Mouse (Mus musculus): ENCODE results near the gene Nup214. TPM values are rescaled to one million over a fixed set of nuclear protein-coding genes. Genes with fewer than 3 reads are reported as not detected.

Nup214 gene
- polyA plus RNA-seq, 1 experiment from 2014 or later, result 76.0 TPM

- H3K9me3 ChIP-seq (ENCODE audit: control insufficient read depth, low read length), result no peaks in the 10 kb centered on the region
- H3K27me3 ChIP-seq (ENCODE audit: control insufficient read depth, insufficient read depth, low read length), result no peaks in the 10 kb centered on the region
- H3K36me3 ChIP-seq (ENCODE audit: control insufficient read depth, insufficient read depth, low read length), result no peaks in the 10 kb centered on the region; the same call in 1 of the 2 replicates
- no peak overlapping the region for H3K9ac ChIP-seq (ENCODE audit: low read length)
- H3K4me2 ChIP-seq (ENCODE audit: low read depth, low read length, severe bottlenecking), result no peak overlapping the region
- ATAC-seq (replicated peaks; ENCODE audit: low FRiP score) (no peak), DNase-seq (ENCODE audit: low spot score) (peak; percentile 42)
- no peak overlapping the region for H3K27ac ChIP-seq (ENCODE audit: low read depth, low read length)
- WGBS, result 87% methylated on average over 5 of the region's 5 CpGs
- H3K4me1 ChIP-seq (replicated peaks; ENCODE audit: control insufficient read depth, insufficient read depth, low read length), result peaks cover 6% of the 10 kb centered on the region; the same call in 1 of the 2 replicates
- H3K4me3 ChIP-seq (ENCODE audit: low read depth, low read length), result no peak overlapping the region
Measured at GRCm38 (mm10) chr2:31955686-31956085, 18.6 kb upstream of the Nup214 start.

DNA sequence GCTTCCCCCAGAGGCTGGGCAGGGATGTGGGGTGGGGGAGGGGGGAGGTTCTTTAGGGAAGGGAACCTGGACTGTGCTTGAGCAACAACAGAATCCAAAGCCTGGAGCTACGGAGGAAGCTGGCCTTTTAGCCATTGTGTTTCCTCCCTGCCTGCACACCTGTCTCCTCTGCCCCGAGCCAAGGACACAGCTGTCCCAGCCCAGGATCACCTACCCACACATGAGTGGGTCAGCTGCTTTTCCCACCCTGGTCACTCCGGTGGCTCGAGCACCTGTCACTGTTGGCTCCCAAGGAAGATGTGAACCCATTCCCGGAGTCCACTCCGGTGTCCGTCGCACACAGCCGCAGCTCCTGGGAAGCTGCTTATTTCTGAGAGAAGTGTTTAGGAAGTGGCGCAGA is 17.0 kb upstream of the Nup214 start:
- Histone ChIP-seq H3K27me3 (ENCODE audit: control insufficient read depth, insufficient read depth, low read length) (no peaks in the 10 kb centered on the region), H3K4me1 (replicated peaks; ENCODE audit: control insufficient read depth, insufficient read depth, low read length) (peaks cover 1% of the 10 kb centered on the region; the same call in 1 of the 2 replicates), H3K4me3 (ENCODE audit: low read depth, low read length) (no peak overlapping the region), H3K9ac (ENCODE audit: low read length) (no peak overlapping the region), H3K36me3 (ENCODE audit: control insufficient read depth, insufficient read depth, low read length) (no peaks in the 10 kb centered on the region; the same call in 1 of the 2 replicates), H3K9me3 (ENCODE audit: control insufficient read depth, low read length) (no peaks in the 10 kb centered on the region), H3K27ac (ENCODE audit: low read depth, low read length) (no peak overlapping the region), H3K4me2 (ENCODE audit: low read depth, low read length, severe bottlenecking) (no peak overlapping the region)
- no peak for ATAC-seq (replicated peaks; ENCODE audit: low FRiP score)
- WGBS, result 91% methylated on average over 10 of the region's 10 CpGs
- no peak for DNase-seq (ENCODE audit: low spot score)

- Histone ChIP-seq H3K9ac (ENCODE audit: low read length) (no peak overlapping the region), H3K27ac (ENCODE audit: low read depth, low read length) (no peak overlapping the region), H3K4me2 (ENCODE audit: low read depth, low read length, severe bottlenecking) (no peak overlapping the region), H3K4me3 (ENCODE audit: low read depth, low read length) (no peak overlapping the region), H3K9me3 (ENCODE audit: control insufficient read depth, low read length) (no peaks in the 10 kb centered on the region), H3K36me3 (ENCODE audit: control insufficient read depth, insufficient read depth, low read length) (no peaks in the 10 kb centered on the region), H3K27me3 (ENCODE audit: control insufficient read depth, insufficient read depth, low read length) (no peaks in the 10 kb centered on the region), H3K4me1 (replicated peaks; ENCODE audit: control insufficient read depth, insufficient read depth, low read length) (peaks cover 1% of the 10 kb centered on the region; the same call in 1 of the 2 replicates)
- ATAC-seq (replicated peaks; ENCODE audit: low FRiP score) (no peak), DNase-seq (ENCODE audit: low spot score) (no peak)
- WGBS, result 92% methylated on average over 8 of the region's 8 CpGs
Measured at GRCm38 (mm10) chr2:31960986-31961385, 13.2 kb upstream of the Nup214 start.

DNA sequence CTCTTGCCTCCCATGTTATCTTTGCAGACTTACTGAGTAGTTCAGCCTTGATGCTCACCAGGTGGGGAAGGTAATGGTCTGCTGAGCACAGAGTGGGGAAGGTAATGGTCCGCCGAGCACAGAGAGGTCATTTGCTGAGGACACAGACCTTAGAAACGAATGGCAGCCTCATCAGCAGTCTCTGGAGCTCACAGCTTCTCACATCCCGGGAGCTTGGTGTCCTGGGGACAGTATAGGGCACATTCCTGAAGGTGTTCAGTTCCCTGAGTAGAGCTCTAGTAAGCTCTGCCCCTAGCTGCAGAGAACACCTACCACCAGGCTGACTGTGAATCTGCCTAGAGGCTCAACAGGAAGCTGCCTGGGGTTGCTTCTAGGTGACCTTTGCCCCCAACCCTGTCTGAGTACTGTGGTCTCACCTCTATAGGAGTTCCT is 12.4 kb upstream of the Nup214 start:
- H3K9ac ChIP-seq (ENCODE audit: low read length), result peak overlapping the region; percentile 27; the same call in 1 of the 2 replicates
- no peaks in the 10 kb centered on the region for H3K36me3 ChIP-seq (ENCODE audit: control insufficient read depth, insufficient read depth, low read length)
- DNase-seq (ENCODE audit: low spot score), result no peak

GRCm38 (mm10) chr2:31962501-31963224 is 11.6 kb upstream of the Nup214 start:
- Histone ChIP-seq H3K4me2 (ENCODE audit: low read depth, low read length, severe bottlenecking) (0 out of 2 replicates have a peak overlapping the region, but pooled peaks have one; percentile 15), H3K4me3 (ENCODE audit: low read depth, low read length) (no peak overlapping the region), H3K9me3 (ENCODE audit: control insufficient read depth, low read length) (no peaks in the 10 kb centered on the region), H3K4me1 (replicated peaks; ENCODE audit: control insufficient read depth, insufficient read depth, low read length) (peaks cover 1% of the 10 kb centered on the region; the same call in 1 of the 2 replicates), H3K9ac (ENCODE audit: low read length) (peak overlapping the region; percentile 27), H3K27ac (ENCODE audit: low read depth, low read length) (peak overlapping the region; percentile 57), H3K36me3 (ENCODE audit: control insufficient read depth, insufficient read depth, low read length) (no peaks in the 10 kb centered on the region), H3K27me3 (ENCODE audit: control insufficient read depth, insufficient read depth, low read length) (no peaks in the 10 kb centered on the region)
- peak; percentile 90 for ATAC-seq (replicated peaks; ENCODE audit: low FRiP score)
- peak; percentile 69 for DNase-seq (ENCODE audit: low spot score)
- 46% methylated on average over 8 of the region's 8 CpGs for WGBS

More for the DNA sequence above, 12.4 kb upstream of the Nup214 start:
- Histone ChIP-seq H3K27ac (ENCODE audit: low read depth, low read length) (peak overlapping the region; percentile 57), H3K4me3 (ENCODE audit: low read depth, low read length) (no peak overlapping the region), H3K4me1 (replicated peaks; ENCODE audit: control insufficient read depth, insufficient read depth, low read length) (peaks cover 1% of the 10 kb centered on the region; the same call in 1 of the 2 replicates), H3K9me3 (ENCODE audit: control insufficient read depth, low read length) (no peaks in the 10 kb centered on the region), H3K4me2 (ENCODE audit: low read depth, low read length, severe bottlenecking) (0 out of 2 replicates have a peak overlapping the region, but pooled peaks have one; percentile 11), H3K27me3 (ENCODE audit: control insufficient read depth, insufficient read depth, low read length) (no peaks in the 10 kb centered on the region)
- 55% methylated on average over 4 of the region's 4 CpGs for WGBS
- 0 out of 2 replicates have a peak, but pooled peaks have one; percentile 24 for ATAC-seq (replicated peaks; ENCODE audit: low FRiP score)

- H3K9me3 ChIP-seq (ENCODE audit: control insufficient read depth, low read length), result no peaks in the 10 kb centered on the region
- no peak for ATAC-seq (replicated peaks; ENCODE audit: low FRiP score)
- WGBS, result 80% methylated on average over 7 of the region's 7 CpGs
- no peak overlapping the region for H3K4me2 ChIP-seq (ENCODE audit: low read depth, low read length, severe bottlenecking)
- no peaks in the 10 kb centered on the region; the same call in 1 of the 2 replicates for H3K36me3 ChIP-seq (ENCODE audit: control insufficient read depth, insufficient read depth, low read length)
- no peaks in the 10 kb centered on the region for H3K27me3 ChIP-seq (ENCODE audit: control insufficient read depth, insufficient read depth, low read length)
- DNase-seq (ENCODE audit: low spot score), result no peak
- peaks cover 1% of the 10 kb centered on the region; the same call in 1 of the 2 replicates for H3K4me1 ChIP-seq (replicated peaks; ENCODE audit: control insufficient read depth, insufficient read depth, low read length)
- H3K27ac ChIP-seq (ENCODE audit: low read depth, low read length), result peak overlapping the region; percentile 57
- no peak overlapping the region for H3K9ac ChIP-seq (ENCODE audit: low read length)
- H3K4me3 ChIP-seq (ENCODE audit: low read depth, low read length), result no peak overlapping the region
Measured at GRCm38 (mm10) chr2:31963491-31963890, 10.7 kb upstream of the Nup214 start.

DNA sequence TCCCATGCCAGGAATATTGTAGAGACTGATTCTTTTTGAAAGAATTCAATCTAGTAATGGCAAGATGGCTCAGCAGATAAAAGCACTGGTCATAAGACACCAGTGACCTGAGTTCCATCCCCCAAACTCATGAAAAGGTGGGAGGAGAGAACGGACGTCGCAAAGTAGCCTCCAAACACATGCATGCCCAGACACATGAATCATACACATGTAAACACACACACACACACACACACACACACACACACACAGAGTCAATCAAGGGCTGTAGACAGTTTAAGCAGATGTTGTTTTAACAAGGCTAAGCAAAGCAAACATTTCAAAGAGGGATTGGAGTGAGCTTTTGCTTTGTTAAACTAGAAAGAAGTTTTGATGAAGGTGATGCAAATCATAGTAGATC is 10.0 kb upstream of the Nup214 start:
- 96% methylated on average over 3 of the region's 3 CpGs for WGBS
- Histone ChIP-seq H3K9ac (ENCODE audit: low read length) (no peak overlapping the region), H3K9me3 (ENCODE audit: control insufficient read depth, low read length) (no peaks in the 10 kb centered on the region), H3K4me3 (ENCODE audit: low read depth, low read length) (no peak overlapping the region), H3K27ac (ENCODE audit: low read depth, low read length) (no peak overlapping the region), H3K36me3 (ENCODE audit: control insufficient read depth, insufficient read depth, low read length) (no peaks in the 10 kb centered on the region; the same call in 1 of the 2 replicates), H3K27me3 (ENCODE audit: control insufficient read depth, insufficient read depth, low read length) (no peaks in the 10 kb centered on the region), H3K4me1 (replicated peaks; ENCODE audit: control insufficient read depth, insufficient read depth, low read length) (peaks cover 1% of the 10 kb centered on the region; the same call in 1 of the 2 replicates), H3K4me2 (ENCODE audit: low read depth, low read length, severe bottlenecking) (no peak overlapping the region)
- DNase-seq (ENCODE audit: low spot score) (no peak), ATAC-seq (replicated peaks; ENCODE audit: low FRiP score) (no peak)

DNA sequence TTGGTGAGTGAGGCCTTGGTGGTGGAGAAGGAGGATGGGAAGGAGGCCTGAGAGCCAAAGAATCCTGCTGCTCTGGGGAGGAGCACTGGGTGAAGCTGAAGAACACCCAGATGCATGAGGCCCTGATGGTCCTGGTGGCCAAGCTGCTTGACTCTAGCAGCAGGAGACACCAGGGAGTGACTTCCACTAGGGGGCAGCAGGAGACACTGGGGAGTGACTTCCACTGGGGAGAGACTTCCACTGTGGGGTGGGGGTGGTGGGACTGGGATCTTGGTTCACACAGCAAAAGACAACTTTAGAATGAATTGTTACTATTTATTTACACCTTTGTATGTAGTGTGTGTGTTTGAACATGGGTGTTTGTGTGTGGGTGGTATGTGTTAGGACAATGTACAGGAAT is 9.1 kb upstream of the Nup214 start:
- no peak overlapping the region for H3K4me2 ChIP-seq (ENCODE audit: low read depth, low read length, severe bottlenecking)
- no peak overlapping the region for H3K4me3 ChIP-seq (ENCODE audit: low read depth, low read length)
- H3K36me3 ChIP-seq (ENCODE audit: control insufficient read depth, insufficient read depth, low read length), result no peaks in the 10 kb centered on the region; the same call in 1 of the 2 replicates
- DNase-seq (ENCODE audit: low spot score) (peak; percentile 71), ATAC-seq (replicated peaks; ENCODE audit: low FRiP score) (no peak)
- no peak overlapping the region for H3K27ac ChIP-seq (ENCODE audit: low read depth, low read length)
- H3K9ac ChIP-seq (ENCODE audit: low read length), result no peak overlapping the region
- no peaks in the 10 kb centered on the region for H3K9me3 ChIP-seq (ENCODE audit: control insufficient read depth, low read length)
- no peaks in the 10 kb centered on the region for H3K27me3 ChIP-seq (ENCODE audit: control insufficient read depth, insufficient read depth, low read length)
- peaks cover 1% of the 10 kb centered on the region; the same call in 1 of the 2 replicates for H3K4me1 ChIP-seq (replicated peaks; ENCODE audit: control insufficient read depth, insufficient read depth, low read length)
